Mouse (Mus musculus): ENCODE measurements around the gene Ptrh2. TPM values are rescaled to one million over a fixed set of nuclear protein-coding genes. Genes with fewer than 3 reads are reported as not detected.

Gene Ptrh2
- polyA plus RNA-seq, 1 experiment from 2014 or later = 44.8 TPM

DNA sequence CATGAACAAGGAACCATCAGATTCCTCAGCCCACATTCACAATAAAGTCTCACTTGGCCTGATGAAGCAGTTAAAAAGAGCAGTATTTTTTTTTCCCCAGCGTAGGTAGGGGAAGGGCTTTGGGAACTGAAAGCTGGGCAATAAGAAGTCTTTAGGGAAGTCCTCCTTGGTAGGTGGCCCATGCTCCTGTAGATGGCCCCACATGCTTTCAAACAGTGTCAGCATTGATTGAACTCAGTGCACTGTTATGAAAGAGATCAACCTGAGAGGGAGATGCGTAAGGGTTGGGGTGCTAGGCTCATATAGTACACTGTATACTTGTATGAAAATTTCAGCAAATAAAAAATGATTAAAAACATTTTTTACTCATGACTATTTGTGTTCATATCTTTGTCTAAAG is 8.2 kb downstream of the Ptrh2 start:
- peaks cover 4% of the 10 kb centered on the region; the same call in 1 of the 2 replicates for H3K36me3 ChIP-seq (ENCODE audit: control insufficient read depth, insufficient read depth, low read length)
- H3K4me2 ChIP-seq (ENCODE audit: low read depth, low read length, severe bottlenecking) = no peak overlapping the region
- H3K27ac ChIP-seq (ENCODE audit: low read depth, low read length) = no peak overlapping the region
- no peak overlapping the region for H3K9ac ChIP-seq (ENCODE audit: low read length)
- H3K27me3 ChIP-seq (ENCODE audit: control insufficient read depth, insufficient read depth, low read length) = no peaks in the 10 kb centered on the region
- H3K9me3 ChIP-seq (ENCODE audit: control insufficient read depth, low read length) = no peaks in the 10 kb centered on the region
- H3K4me1 ChIP-seq (replicated peaks; ENCODE audit: control insufficient read depth, insufficient read depth, low read length) = no peaks in the 10 kb centered on the region
- WGBS = 90% methylated on average over 2 of the region's 2 CpGs
- DNase-seq (ENCODE audit: low spot score) = no peak
- ATAC-seq (replicated peaks; ENCODE audit: low FRiP score) = no peak
- H3K4me3 ChIP-seq (ENCODE audit: low read depth, low read length) = no peak overlapping the region

GRCm38 (mm10) chr11:86692546-86692945 is 8.8 kb downstream of the Ptrh2 start:
- DNase-seq (ENCODE audit: low spot score) = no peak

GRCm38 (mm10) chr11:86695461-86695860 is 11.7 kb downstream of the Ptrh2 start:
- no peaks in the 10 kb centered on the region for H3K4me1 ChIP-seq (replicated peaks; ENCODE audit: control insufficient read depth, insufficient read depth, low read length)
- H3K9me3 ChIP-seq (ENCODE audit: control insufficient read depth, low read length) = no peaks in the 10 kb centered on the region
- 70% methylated on average over 4 of the region's 4 CpGs for WGBS
- no peak overlapping the region for H3K4me3 ChIP-seq (ENCODE audit: low read depth, low read length)
- H3K36me3 ChIP-seq (ENCODE audit: control insufficient read depth, insufficient read depth, low read length) = peaks cover 4% of the 10 kb centered on the region
- no peaks in the 10 kb centered on the region for H3K27me3 ChIP-seq (ENCODE audit: control insufficient read depth, insufficient read depth, low read length)
- H3K9ac ChIP-seq (ENCODE audit: low read length) = no peak overlapping the region
- no peak overlapping the region for H3K27ac ChIP-seq (ENCODE audit: low read depth, low read length)
- no peak for ATAC-seq (replicated peaks; ENCODE audit: low FRiP score)
- H3K4me2 ChIP-seq (ENCODE audit: low read depth, low read length, severe bottlenecking) = no peak overlapping the region
- DNase-seq (ENCODE audit: low spot score) = no peak

More at GRCm38 (mm10) chr11:86692546-86692945, 8.8 kb downstream of the Ptrh2 start:
- Histone ChIP-seq H3K27ac (ENCODE audit: low read depth, low read length) (no peak overlapping the region), H3K4me3 (ENCODE audit: low read depth, low read length) (no peak overlapping the region), H3K4me1 (replicated peaks; ENCODE audit: control insufficient read depth, insufficient read depth, low read length) (no peaks in the 10 kb centered on the region), H3K27me3 (ENCODE audit: control insufficient read depth, insufficient read depth, low read length) (no peaks in the 10 kb centered on the region), H3K4me2 (ENCODE audit: low read depth, low read length, severe bottlenecking) (no peak overlapping the region), H3K36me3 (ENCODE audit: control insufficient read depth, insufficient read depth, low read length) (peaks cover 4% of the 10 kb centered on the region; the same call in 1 of the 2 replicates), H3K9ac (ENCODE audit: low read length) (no peak overlapping the region), H3K9me3 (ENCODE audit: control insufficient read depth, low read length) (no peaks in the 10 kb centered on the region)
- no peak for ATAC-seq (replicated peaks; ENCODE audit: low FRiP score)
- 90% methylated on average over 2 of the region's 2 CpGs for WGBS

DNA sequence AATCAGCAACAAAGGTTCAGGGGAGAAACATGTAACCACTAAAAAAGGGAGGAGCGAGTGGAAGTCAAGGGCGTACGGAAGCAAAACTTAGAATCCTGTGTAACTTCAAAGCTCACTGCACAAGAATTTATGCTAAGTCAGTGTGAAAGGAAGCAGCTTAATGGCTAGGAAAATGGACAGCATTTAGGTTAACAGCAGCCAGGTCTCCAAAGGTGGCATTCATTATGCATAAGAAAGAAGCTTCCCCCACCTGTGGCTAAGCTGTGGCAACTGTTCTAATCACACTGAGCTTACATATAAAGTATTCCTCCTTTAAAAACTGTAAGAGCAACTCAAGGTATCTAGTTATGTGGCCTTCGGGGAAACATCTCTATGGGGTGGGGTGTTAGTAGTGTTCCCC is 17.4 kb downstream of the Ptrh2 start:
- H3K27me3 ChIP-seq (ENCODE audit: control insufficient read depth, insufficient read depth, low read length) = no peaks in the 10 kb centered on the region
- no peaks in the 10 kb centered on the region for H3K4me1 ChIP-seq (replicated peaks; ENCODE audit: control insufficient read depth, insufficient read depth, low read length)
- DNase-seq (ENCODE audit: low spot score) = no peak
- no peak overlapping the region for H3K4me3 ChIP-seq (ENCODE audit: low read depth, low read length)
- H3K4me2 ChIP-seq (ENCODE audit: low read depth, low read length, severe bottlenecking) = no peak overlapping the region
- H3K36me3 ChIP-seq (ENCODE audit: control insufficient read depth, insufficient read depth, low read length) = peaks cover 4% of the 10 kb centered on the region
- H3K9me3 ChIP-seq (ENCODE audit: control insufficient read depth, low read length) = no peaks in the 10 kb centered on the region
- no peak for ATAC-seq (replicated peaks; ENCODE audit: low FRiP score)
- no peak overlapping the region for H3K9ac ChIP-seq (ENCODE audit: low read length)
- WGBS = 95% methylated on average over 4 of the region's 4 CpGs
- no peak overlapping the region for H3K27ac ChIP-seq (ENCODE audit: low read depth, low read length)

DNA sequence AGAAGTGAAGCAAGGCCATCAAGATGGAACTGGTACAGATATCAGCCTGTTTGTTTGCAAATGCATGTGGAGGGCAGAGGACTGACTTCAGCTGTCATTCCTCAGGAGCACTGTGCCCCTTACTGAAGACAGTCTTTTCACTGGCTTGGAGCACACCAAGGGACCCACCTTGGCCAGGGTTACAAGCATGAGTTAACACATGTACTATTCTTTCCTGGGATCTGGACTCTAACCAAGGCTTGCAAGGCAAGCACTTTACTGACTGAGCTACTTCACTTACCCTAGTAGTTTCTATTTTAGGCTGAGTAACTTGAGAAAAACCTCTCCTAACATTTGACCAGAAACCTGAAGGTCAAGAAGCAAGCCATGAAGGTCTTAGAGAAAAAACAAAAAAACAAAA is 30.8 kb downstream of the Ptrh2 start:
- Histone ChIP-seq H3K9me3 (ENCODE audit: control insufficient read depth, low read length) (no peaks in the 10 kb centered on the region), H3K4me3 (ENCODE audit: low read depth, low read length) (no peak overlapping the region), H3K27ac (ENCODE audit: low read depth, low read length) (no peak overlapping the region), H3K4me2 (ENCODE audit: low read depth, low read length, severe bottlenecking) (no peak overlapping the region), H3K27me3 (ENCODE audit: control insufficient read depth, insufficient read depth, low read length) (no peaks in the 10 kb centered on the region), H3K4me1 (replicated peaks; ENCODE audit: control insufficient read depth, insufficient read depth, low read length) (no peaks in the 10 kb centered on the region), H3K36me3 (ENCODE audit: control insufficient read depth, insufficient read depth, low read length) (no peaks in the 10 kb centered on the region; the same call in 1 of the 2 replicates), H3K9ac (ENCODE audit: low read length) (no peak overlapping the region)
- ATAC-seq (replicated peaks; ENCODE audit: low FRiP score) (no peak), DNase-seq (ENCODE audit: low spot score) (no peak)

GRCm38 (mm10) chr11:86717306-86718065 is 33.7 kb downstream of the Ptrh2 start:
- H3K4me3 ChIP-seq (ENCODE audit: low read depth, low read length) = no peak overlapping the region
- no peak for ATAC-seq (replicated peaks; ENCODE audit: low FRiP score)
- no peaks in the 10 kb centered on the region for H3K9me3 ChIP-seq (ENCODE audit: control insufficient read depth, low read length)
- peaks cover 6% of the 10 kb centered on the region; the same call in 1 of the 2 replicates for H3K36me3 ChIP-seq (ENCODE audit: control insufficient read depth, insufficient read depth, low read length)
- H3K4me1 ChIP-seq (replicated peaks; ENCODE audit: control insufficient read depth, insufficient read depth, low read length) = no peaks in the 10 kb centered on the region
- no peak overlapping the region for H3K27ac ChIP-seq (ENCODE audit: low read depth, low read length)
- no peak overlapping the region for H3K9ac ChIP-seq (ENCODE audit: low read length)
- no peak for DNase-seq (ENCODE audit: low spot score)
- H3K4me2 ChIP-seq (ENCODE audit: low read depth, low read length, severe bottlenecking) = no peak overlapping the region
- no peaks in the 10 kb centered on the region for H3K27me3 ChIP-seq (ENCODE audit: control insufficient read depth, insufficient read depth, low read length)
- 90% methylated on average over 6 of the region's 6 CpGs for WGBS

DNA sequence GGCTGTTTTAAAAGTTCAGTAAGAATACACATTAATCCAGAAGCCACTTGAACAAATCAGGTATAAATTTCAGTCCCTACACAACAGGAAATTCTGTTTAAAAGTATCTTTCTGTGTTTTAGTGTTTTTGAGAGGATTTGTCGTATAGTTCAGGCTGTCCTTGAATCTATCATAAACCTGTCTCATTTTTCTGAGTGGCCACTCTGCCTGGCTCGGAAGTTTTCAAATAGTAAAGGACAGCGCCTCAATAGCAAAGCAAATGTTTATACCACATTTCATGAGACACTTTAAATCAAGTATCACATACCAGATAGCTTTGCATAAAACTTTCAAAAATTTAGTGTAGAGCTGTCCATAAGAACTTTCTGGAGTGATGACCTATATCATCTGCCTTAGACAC is 34.6 kb downstream of the Ptrh2 start:
- no peaks in the 10 kb centered on the region for H3K4me1 ChIP-seq (replicated peaks; ENCODE audit: control insufficient read depth, insufficient read depth, low read length)
- no peak overlapping the region for H3K4me3 ChIP-seq (ENCODE audit: low read depth, low read length)
- peaks cover 6% of the 10 kb centered on the region; the same call in 1 of the 2 replicates for H3K36me3 ChIP-seq (ENCODE audit: control insufficient read depth, insufficient read depth, low read length)
- no peaks in the 10 kb centered on the region for H3K27me3 ChIP-seq (ENCODE audit: control insufficient read depth, insufficient read depth, low read length)
- H3K9ac ChIP-seq (ENCODE audit: low read length) = no peak overlapping the region
- no peak for ATAC-seq (replicated peaks; ENCODE audit: low FRiP score)
- no peak overlapping the region for H3K4me2 ChIP-seq (ENCODE audit: low read depth, low read length, severe bottlenecking)
- WGBS = 95% methylated on average over 3 of the region's 3 CpGs
- H3K27ac ChIP-seq (ENCODE audit: low read depth, low read length) = no peak overlapping the region
- H3K9me3 ChIP-seq (ENCODE audit: control insufficient read depth, low read length) = no peaks in the 10 kb centered on the region
- DNase-seq (ENCODE audit: low spot score) = no peak

- WGBS = 95% methylated on average over 8 of the region's 8 CpGs
- Histone ChIP-seq H3K4me2 (ENCODE audit: low read depth, low read length, severe bottlenecking) (no peak overlapping the region), H3K4me1 (replicated peaks; ENCODE audit: control insufficient read depth, insufficient read depth, low read length) (no peaks in the 10 kb centered on the region), H3K9ac (ENCODE audit: low read length) (no peak overlapping the region), H3K36me3 (ENCODE audit: control insufficient read depth, insufficient read depth, low read length) (peaks cover 6% of the 10 kb centered on the region; the same call in 1 of the 2 replicates), H3K27ac (ENCODE audit: low read depth, low read length) (no peak overlapping the region), H3K27me3 (ENCODE audit: control insufficient read depth, insufficient read depth, low read length) (no peaks in the 10 kb centered on the region), H3K4me3 (ENCODE audit: low read depth, low read length) (no peak overlapping the region), H3K9me3 (ENCODE audit: control insufficient read depth, low read length) (no peaks in the 10 kb centered on the region)
- DNase-seq (ENCODE audit: low spot score) = no peak
- ATAC-seq (replicated peaks; ENCODE audit: low FRiP score) = no peak
Observed at GRCm38 (mm10) chr11:86719390-86719789, 35.6 kb downstream of the Ptrh2 start.

GRCm38 (mm10) chr11:86724004-86724403 is 40.2 kb downstream of the Ptrh2 start:
- Histone ChIP-seq H3K9ac (ENCODE audit: low read length) (no peak overlapping the region), H3K4me3 (ENCODE audit: low read depth, low read length) (no peak overlapping the region), H3K9me3 (ENCODE audit: control insufficient read depth, low read length) (no peaks in the 10 kb centered on the region), H3K4me2 (ENCODE audit: low read depth, low read length, severe bottlenecking) (no peak overlapping the region), H3K27me3 (ENCODE audit: control insufficient read depth, insufficient read depth, low read length) (no peaks in the 10 kb centered on the region), H3K4me1 (replicated peaks; ENCODE audit: control insufficient read depth, insufficient read depth, low read length) (no peaks in the 10 kb centered on the region), H3K36me3 (ENCODE audit: control insufficient read depth, insufficient read depth, low read length) (peaks cover 6% of the 10 kb centered on the region; the same call in 1 of the 2 replicates), H3K27ac (ENCODE audit: low read depth, low read length) (no peak overlapping the region)
- no peak for DNase-seq (ENCODE audit: low spot score)
- 91% methylated on average over 3 of the region's 3 CpGs for WGBS
- no peak for ATAC-seq (replicated peaks; ENCODE audit: low FRiP score)

Measured in forebrain, embryonic 11.5 days (tissue).